Mouse (Mus musculus): ENCODE data around the gene Zic1. TPM values are rescaled to one million over a fixed set of nuclear protein-coding genes. Genes with fewer than 3 reads are reported as not detected.

Zic1 gene
- 10 to 100 TPM; 10.1 to 10.3 TPM for total RNA-seq (2021)
- long read RNA-seq: 0 reads

DNA sequence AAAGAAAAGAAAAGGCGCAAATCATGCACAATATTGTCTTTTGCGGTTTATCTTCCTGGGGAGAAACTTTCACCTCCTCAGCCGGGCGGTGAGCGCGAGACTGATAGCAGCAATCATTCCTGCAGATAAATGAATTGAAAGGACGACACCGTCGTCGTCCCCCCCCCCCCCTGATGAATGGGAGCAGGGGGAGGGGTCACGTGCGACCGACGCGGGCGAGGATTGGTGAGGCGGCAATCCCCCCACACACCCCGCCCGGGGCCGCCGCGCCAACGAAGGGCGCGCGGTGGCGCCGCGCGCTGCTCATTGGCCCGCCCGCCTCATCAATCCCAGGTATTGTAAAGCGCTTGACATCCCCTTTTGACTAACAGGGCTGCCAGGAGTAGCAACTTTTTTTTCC lies at the start of gene Zic1:
TSS of gene Zic1 (minus strand) at position 147 of the 400 bp plus-strand sequence.
- no peak for DNase-seq (ENCODE audit: low spot score in 2 of 2)

- DNase-seq (ENCODE audit: low spot score in 2 of 2): no peak
Measured at GRCm38 (mm10) chr9:91414007-91414661, 48.5 kb upstream of the Zic1 start.

DNA sequence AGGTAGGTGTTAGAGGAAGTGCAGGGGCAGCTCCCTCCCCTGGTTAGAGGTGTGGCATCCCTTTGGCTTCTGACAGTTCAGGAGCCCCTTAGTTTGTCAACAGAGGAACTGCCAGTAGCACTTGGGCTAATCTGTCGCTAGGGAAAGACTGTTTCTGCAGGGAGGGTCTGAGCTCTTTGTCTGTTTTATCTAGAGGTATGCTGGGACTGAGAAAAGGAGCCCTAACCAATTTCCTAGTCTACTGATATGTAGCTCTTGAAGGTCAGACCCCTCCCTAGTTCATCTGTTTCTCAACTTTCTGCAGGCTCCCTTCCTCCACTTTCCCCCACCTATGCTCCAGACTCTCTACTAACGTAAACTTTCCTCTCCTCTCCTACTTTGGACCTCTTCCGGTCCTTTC lies 44.2 kb upstream of the Zic1 start:
- no peak for DNase-seq (ENCODE audit: low spot score in 2 of 2)

- no peak for DNase-seq (ENCODE audit: low spot score in 2 of 2)
Measured at GRCm38 (mm10) chr9:91406258-91406763, 40.7 kb upstream of the Zic1 start.

- DNase-seq (ENCODE audit: low spot score in 2 of 2): no peak
Measured at GRCm38 (mm10) chr9:91405753-91406178, 40.2 kb upstream of the Zic1 start.

DNA sequence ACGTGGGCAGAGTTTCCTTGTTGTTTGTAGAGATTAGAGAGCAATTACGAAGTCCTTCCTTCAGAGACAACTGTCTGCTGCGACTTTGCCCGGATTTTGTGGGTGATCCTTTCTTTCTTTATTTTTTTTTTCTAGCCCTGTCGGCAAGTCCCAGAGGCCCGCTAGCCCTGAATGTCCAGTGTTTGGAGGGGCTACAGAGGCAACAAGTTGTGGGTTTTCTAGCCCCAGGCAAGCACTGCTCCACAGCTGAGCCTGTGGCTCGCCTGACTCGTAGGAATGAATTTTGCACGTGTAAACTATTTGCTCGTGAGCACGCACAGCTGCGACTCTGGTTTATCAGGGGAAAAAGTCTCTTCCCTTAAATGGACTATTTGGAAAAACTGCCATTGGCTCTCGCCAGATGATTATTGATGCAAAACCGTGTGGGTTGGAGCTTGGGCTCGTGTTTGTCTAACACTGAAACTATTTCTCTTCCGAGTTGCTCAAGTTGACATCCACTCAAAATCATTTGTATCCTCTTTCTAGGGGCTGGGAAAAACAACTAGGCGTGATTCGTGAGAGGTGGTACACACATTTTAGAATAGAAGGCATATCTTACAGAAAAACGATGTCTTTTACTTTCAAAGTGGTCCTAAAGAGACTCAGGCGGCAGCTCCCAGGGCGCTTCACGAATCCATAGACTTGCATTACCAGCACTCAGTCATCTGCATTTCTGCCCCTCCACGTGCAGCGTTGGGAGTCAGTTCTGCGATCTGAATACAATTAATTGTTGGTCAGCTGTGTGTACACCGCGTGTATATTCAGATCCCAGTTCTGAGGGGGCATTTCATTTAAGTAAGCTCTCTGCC lies 39.5 kb upstream of the Zic1 start:
- no peak for DNase-seq (ENCODE audit: low spot score in 2 of 2)

DNA sequence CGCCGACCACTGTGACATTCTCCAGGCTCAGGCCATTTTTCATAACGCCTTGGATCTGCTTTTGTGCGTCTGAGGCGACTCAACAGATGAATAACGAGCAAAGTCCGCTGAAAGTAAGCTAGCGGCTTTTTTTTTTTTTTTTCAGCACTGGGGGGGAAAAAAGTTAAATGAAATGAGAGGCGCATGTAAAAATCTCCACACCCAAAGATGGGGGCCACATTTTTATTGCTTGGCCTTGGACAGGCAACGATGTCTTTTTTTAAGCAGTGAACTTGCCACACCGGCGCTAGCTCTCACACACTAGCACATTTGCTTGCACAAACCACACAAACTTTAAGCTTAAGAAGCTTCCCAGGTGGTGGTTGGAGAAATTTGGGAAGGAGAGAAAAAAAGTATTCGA lies 38.6 kb upstream of the Zic1 start:
- DNase-seq (ENCODE audit: low spot score in 2 of 2): no peak

DNA sequence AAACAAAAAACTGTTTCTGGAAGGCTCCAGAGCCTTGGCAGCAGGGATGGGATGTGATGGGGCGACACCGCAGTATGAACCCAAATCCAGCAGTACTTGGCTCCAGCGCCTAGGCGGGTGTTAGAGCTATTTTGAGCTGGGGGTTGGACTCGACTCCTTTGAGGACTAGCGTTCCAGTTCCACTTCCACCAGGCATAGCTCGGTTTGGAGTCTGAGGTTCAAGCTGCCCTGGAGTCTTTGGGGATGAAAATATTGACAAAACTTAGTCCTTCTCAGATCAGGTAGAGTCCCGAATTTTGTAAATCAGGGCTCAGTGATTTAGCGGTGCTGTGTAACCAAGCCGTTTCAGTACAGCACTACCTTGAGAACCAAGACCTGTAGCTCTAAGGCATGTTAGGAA lies 35.9 kb upstream of the Zic1 start:
- no peak for DNase-seq (ENCODE audit: low spot score in 2 of 2)

DNA sequence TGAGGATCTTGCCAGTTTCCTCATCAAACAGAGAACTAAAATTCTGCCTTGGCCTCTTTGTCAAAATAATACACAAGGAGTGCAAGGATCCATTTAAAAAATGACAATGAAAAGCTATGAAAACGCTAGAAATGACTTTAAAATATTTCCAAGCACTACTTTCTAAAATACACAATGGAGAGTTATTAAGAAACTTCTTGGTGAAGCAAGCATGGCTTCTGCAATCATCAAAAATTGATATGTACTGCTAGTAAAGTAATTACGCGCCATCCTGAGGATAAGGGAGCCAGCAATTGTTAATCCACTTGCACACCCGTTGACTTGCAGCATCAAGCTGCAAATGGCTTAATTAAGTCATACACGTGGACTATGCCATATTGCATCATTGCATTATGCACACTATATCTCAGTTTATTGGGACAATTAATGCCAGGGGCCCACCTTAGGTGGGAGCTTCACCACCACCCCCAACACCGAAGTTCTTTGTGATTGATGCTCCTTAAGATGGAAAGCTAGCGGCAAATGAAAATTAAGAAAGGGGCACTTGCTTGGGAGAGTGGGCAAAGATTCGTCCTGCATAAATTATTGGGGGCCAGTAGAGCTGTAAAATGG lies 35.0 kb upstream of the Zic1 start:
- DNase-seq (ENCODE audit: low spot score in 2 of 2): no peak

DNA sequence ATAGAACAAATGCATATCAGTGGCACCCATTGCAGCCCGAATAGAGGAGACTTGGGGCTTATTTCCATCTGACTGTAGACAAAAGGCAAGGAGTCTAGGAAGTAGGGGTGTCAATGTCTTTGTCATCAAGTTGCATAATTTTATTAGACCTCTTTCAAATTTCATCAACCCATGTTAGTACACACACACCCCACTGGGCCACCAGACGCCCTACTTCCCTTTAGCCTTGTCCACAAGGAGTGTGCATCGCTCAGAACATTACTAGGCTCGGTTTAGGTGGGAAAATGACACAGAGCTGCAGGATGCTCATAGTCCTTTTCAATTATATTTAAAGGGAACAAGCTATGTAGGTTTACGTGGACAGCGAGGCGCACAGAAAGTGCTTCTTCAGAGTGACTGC lies 34.4 kb upstream of the Zic1 start:
- DNase-seq (ENCODE audit: low spot score in 2 of 2): no peak

DNA sequence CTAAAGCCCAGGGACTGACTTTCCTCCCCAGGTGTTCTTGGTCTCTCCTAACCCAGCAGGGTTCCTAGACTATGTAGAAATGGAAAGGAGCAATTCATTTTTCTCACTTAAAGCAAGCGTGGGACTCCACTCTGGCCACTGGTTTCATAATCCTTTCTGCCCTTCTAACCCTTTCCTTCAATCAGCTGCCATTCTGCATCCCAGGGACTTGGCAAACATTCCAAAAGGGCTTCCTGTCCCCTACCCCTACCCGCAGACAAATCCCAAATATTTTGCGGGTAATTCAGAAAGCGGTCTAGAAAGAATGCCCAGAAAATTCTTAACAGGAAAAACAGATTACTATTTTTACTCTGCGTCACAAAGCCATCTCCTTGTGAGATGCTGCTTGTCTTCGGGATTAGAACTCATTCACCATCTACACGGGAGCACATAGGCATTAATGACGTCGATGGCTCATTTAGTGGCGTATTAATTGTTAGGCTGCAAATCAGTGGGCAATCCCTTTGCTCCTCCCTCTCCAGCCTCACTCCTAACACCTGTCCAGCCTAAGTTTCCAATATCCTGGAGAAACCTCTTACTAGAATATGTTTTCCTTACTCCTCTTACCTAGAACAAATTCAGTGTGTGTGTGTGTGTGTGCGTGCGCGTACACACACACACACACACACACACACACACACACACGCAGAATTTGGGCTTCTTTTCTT lies 29.6 kb upstream of the Zic1 start:
- DNase-seq (ENCODE audit: low spot score in 2 of 2): no peak

DNA sequence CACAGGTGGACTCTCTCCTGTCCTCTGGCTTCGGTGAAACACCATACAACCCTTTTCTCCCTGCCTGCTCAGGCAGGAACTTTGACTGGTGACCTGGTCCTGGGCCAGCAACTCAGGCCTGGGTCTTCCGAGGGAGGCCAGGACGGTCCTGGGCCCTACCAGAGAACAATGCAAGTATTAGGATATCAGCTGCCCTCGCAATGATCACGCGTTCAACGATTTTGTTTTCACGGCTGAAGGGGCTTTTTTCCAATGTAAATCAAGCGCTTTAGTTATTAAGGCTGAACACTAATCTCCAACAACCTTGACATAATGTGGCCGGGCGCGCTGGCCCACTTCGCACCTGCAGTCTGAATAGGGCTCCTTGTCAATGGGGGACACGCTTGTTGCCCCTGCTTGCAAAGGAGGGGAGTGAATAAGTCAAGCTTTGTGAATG lies 28.6 kb upstream of the Zic1 start:
- DNase-seq (ENCODE audit: low spot score in 2 of 2): no peak

DNA sequence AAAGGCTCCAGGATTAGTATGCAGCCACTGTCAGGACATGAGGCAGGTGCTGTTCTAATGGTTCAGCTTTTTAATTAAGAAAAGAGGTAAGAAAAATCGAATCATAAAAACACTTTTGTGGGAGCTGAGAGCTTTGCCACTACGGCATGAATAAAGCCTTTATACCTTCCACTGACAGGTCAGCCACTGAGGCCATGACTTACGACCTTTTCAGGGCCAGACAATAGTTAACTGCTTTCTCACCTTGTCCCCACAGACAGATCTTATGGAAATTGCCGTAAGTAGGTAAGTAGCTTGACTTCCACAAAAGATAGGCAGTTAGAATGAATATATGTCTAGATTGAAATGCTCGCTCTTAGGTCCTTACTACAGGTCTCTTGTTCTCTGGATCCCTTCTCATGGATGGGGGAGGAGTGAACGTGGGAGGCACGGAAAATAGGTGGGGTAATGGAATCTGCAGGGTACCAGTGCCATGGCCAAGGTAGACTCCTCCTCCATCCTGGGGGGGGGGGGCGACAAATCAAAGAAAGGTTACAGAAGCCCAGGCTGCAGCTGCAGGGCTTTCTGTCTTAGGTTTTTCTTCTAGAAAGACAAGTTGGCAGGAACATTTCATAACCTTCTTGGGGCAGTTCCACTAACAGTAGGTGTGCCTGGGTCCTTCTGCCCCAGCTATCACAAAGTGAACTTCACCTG lies 27.9 kb upstream of the Zic1 start:
- no peak for DNase-seq (ENCODE audit: low spot score in 2 of 2)

DNA sequence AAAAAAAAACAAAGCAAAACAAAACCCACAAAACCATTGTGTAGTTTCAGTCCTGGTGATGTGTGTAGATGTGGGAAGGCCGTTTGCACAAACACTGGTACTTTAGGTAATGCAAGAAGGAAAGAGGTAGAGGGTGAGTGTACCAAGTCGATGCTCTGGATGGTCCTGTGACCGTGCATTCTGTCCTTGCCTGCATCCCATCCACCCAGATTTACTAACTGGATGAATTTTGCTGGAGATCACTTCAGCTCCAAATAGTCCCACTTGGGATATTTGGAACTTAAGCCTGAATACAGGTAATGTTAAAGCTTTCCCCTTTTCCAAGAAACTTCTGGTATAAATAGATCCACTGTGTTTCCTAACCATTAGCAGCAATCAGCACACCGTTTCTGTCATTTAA lies 22.6 kb upstream of the Zic1 start:
- no peak for DNase-seq (ENCODE audit: low spot score in 2 of 2)

DNA sequence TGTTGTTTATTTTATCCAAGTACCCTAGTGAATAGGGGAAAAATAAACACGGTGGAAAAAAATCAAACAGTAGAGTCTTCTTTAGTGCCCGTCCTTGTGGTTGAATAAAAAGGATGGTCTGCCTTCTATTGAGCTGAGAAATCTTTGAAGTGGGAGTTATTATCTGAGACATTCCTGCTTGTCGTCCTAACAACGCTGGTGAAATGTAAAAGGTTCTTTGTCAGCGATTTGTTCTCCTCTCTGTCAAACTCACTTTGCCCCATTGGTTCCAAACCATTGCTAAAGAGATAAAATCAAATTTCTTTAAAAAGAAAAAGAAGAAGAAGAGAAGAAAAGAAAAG lies 22.1 kb upstream of the Zic1 start:
- DNase-seq (ENCODE audit: low spot score in 2 of 2): no peak

DNA sequence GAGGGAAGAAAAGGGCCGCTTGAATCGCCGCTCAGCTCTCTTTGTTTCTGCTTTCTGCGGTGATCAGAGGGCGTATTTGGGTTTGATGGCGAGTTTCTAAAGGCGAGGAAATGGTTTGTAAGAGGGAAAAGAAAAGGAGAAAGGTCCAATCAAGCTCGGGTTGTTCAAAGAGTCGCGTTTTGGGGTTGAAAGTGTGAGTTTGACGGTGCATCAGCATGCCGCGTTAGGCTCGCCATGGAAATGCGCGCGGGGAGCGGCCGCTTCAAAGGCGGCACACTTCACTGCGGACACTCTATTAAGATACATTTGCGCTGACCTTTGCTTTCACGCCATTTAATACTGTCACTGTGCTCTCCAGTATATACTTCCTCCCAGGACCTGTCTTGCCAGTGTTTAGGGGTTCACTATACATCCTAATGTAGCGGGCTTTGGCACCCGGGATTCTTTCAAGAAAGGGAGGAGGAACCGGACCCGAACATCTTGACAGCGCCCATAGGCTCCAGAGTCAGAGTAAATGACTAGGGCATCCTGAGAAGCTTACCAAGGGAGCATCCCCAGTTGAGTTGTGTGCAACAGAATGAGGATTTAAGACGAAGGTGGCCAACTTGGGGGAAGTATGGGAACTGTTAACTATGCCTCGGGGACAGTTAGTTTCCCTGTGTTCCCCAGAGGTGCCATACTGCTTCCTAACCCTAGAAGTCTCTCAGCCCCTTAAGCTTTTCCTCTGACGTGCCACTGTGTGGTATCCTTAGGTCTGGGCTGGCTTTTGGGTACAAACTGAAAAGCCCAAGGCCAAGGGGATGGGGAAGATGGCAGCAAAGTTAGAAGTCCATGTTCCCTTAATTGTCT lies 21.5 kb upstream of the Zic1 start:
- no peak for DNase-seq (ENCODE audit: low spot score in 2 of 2)

DNA sequence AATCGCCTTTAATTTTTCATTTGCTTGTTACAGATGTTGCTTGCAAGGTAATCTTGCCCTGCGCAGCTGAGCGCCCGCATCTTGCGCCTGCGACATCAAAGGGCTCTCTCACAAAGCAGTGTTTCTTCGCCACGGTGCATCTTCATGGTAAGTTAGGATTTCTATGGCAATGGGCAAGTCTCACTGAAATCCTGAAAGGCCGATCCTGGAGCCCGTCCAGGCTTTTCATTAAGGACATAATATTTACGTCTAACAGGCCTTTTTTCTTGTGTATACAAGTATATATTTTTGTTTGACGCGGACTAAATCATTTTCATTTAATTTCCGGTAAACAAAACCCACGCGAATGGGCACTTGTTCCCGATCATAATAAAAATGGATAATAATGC lies 20.9 kb upstream of the Zic1 start:
- DNase-seq (ENCODE audit: low spot score in 2 of 2): no peak

- no peak for DNase-seq (ENCODE audit: low spot score in 2 of 2)
Measured at GRCm38 (mm10) chr9:91385561-91386430, 20.2 kb upstream of the Zic1 start.
